Mouse (Mus musculus) embryonic fibroblast, embryonic 13.5 days (primary cell): ENCODE measurements at regions not wholly inside any gene's neighbourhood (a gene's known extent, or its start where the extent isn't known, plus 50 kb on each side); places are given as distances from the start of the nearest gene placed in this dataset.

Experiments
- CTCF ChIP-seq: IDR thresholded peaks from 2 replicates; pipeline ENCODE4 v1.5.1; 2011; ENCODE audit warnings: mild to moderate bottlenecking, control low read depth, low read length, moderate library complexity, borderline replicate concordance; ENCODE audit not compliant: insufficient read depth
- POLR2A ChIP-seq: IDR thresholded peaks from 2 replicates; pipeline ENCODE4 v1.6.1; 2011; ENCODE audit warnings: low read depth, mild to moderate bottlenecking, control low read depth, low read length, moderate library complexity

- TF ChIP-seq POLR2A = no peak
- no peak for TF ChIP-seq CTCF
These were observed 164.1 kb downstream of the Mid1ip1 start for GRCm38 (mm10) chrX:10878922-10879321.
